Mouse (Mus musculus): ENCODE results near the gene Pakap.

Pakap gene

DNA sequence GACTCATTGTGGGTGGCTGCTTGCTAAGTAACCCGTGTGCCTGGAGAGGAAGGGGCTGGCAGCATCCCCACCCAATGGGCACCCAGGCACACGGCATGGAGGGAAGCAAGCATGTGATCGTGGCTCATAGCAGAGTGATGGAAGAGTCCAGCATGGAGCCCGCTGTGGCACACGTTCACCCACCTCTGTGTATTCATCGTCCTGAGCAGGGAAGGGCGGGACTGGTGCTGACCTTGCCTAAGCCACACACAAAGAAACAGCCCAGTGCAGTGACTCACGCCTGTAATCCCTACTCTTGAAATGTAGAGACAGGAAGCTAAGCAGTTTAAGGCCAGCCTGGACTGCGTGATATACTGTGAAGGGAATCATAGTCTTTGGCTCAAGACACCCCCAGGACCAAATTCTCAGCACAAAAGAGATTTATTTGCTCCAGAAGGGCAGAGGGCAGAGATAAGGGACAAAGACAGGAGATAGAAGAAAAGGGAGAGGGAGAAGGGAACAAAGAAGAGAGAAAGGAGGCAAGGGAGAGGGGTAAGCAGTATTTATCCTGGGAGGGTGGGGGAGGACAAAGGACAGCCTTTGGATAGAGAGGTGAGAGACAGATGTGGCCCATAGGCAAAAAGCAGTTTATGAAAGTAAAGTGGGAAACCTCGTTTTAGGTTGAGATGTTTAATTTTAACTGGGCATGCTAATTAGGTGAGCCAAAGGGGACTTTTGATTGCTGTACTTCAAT lies 230.5 kb downstream of the Pakap start:
- no peak for DNase-seq (ENCODE audit: low spot score in 2 of 2)

- DNase-seq (ENCODE audit: low spot score in 2 of 2): no peak
These were observed 231.3 kb downstream of the Pakap start for GRCm38 (mm10) chr4:57799297-57799696.

- no peak for DNase-seq (ENCODE audit: low spot score in 2 of 2)
These were observed 233.3 kb downstream of the Pakap start for GRCm38 (mm10) chr4:57801239-57801638.

DNA sequence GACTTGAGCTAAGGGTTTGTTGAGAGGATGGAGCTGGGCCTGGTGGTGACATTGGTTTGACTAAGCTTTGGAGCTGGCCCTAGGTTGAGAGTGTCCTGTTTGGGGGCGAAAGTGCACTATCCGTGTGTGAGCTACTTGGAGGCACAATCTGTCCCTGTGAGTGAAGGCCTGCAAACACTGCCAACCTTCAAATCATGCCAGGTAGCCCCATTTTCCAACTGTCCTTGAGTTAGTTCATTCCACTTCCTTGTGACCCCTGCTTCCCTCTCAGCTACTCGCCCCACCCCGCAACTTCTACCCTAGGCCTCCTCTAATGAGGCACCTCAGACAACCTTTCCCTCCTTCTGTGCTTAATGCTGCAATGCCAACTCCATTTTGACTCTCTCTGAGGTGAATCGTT lies 234.0 kb downstream of the Pakap start:
- DNase-seq (ENCODE audit: low spot score in 2 of 2): no peak

DNA sequence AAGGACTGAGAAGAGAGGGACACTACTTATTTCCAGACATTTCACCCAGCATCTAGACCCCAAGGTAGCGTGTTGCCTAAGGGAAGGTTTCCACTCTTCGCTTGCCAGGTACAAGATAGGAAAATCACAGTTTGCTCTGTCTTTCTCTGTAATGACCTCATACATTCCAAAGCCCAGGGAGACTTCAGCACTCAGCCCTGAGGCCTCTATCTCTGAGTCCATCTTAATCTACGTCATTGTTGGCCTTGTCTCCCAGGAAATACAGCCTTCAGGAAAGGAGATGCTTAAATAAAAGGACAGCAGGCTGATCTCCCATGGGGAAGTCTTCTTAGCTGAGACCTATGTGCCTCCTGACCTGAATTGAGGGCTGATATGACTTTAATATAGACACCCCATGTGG lies 234.4 kb downstream of the Pakap start:
- no peak for DNase-seq (ENCODE audit: low spot score in 2 of 2)

- no peak for DNase-seq (ENCODE audit: low spot score in 2 of 2)
These were observed 236.9 kb downstream of the Pakap start for GRCm38 (mm10) chr4:57804902-57805301.

- no peak for DNase-seq (ENCODE audit: low spot score in 2 of 2)
These were observed 241.5 kb downstream of the Pakap start for GRCm38 (mm10) chr4:57809449-57809848.

- DNase-seq (ENCODE audit: low spot score in 2 of 2): no peak
These were observed 244.1 kb downstream of the Pakap start for GRCm38 (mm10) chr4:57812075-57812474.

DNA sequence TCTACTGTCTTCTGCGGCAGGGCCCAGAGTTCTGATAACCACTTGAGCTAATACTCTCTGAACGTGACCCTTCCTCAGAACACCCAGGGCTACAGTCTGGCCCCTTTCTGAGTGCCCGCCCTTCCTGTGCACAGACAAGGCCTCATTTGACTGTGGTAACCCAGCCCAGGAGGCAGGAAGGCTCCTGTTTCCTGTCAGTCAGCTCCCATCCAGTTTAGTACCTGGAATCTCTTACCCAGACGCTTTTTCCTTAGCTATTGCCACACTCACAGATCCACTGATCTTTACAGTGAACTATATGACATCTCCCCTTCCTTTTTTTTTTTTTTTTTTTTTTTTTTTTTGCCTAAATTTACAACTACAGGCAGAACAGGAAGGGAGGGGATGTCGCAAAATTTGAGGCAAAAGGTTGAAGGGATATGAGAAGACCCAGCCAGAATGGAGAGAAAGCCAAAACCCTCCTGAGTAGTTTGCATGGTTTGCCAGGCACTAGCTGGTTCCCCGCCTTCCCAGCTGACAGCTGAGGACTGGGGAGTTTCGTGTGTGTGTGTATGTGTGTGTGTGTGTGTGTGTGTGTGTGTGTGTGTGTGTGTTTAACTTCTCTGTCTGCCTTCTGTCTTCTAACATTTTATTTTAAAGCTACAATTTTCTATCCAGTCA lies 245.1 kb downstream of the Pakap start:
- DNase-seq (ENCODE audit: low spot score in 2 of 2): no peak

DNA sequence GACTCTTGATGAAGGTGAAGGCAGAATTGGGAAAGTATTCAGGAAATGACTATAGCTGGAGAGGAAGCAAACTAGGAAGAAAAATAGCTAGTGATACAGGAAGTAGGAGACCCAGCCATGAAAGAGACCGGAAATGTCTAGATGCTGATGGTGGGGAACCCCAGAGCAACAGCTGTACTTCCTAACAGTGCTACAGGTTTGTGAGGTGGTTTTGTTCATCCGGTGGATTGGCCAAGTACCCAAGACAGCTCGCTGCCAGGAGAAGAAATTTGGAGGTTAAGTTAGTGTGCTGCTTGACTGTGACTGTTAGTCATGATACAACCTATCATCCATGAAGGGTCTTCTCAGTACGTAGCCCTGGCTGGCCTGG lies 245.6 kb downstream of the Pakap start:
- no peak for DNase-seq (ENCODE audit: low spot score in 2 of 2)

DNA sequence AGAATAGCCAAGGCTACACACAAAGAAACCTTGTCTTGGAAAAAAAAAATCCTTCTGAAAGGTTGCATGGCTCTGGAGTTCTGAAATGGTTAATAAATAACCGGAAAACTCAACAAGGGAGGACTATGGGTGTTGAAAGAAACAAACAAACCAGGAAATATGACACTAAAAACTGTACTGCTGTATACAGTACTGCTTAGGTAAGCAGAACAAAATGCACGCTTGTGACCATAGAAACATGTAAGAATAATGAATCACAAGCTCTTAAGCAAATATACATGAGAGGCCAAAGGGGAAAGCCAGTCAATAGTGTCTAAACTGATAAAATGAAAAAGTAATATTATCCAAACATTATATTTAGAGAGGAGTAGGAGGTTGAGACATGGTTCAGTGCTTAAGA lies 247.4 kb downstream of the Pakap start:
- no peak for DNase-seq (ENCODE audit: low spot score in 2 of 2)

DNA sequence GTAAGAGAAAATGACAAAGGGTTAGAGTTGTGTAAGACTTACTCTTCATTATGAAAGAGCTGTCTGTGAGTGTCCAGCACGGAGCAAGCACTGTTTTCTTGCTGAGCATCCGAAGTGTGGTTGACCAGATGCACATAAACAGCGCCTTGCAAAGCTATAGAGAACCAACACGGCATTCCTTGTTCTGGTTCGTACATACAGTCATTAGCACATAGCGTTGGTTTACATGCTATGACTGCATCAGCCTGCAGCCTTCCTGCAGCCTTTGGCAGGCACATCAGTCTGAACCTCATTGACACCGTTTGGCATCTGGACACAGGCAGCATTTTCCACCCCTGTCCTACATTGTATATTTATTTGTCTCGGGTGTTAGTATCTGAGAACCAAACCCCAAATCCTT lies 248.2 kb downstream of the Pakap start:
- DNase-seq (ENCODE audit: low spot score in 2 of 2): no peak

GRCm38 (mm10) chr4:57820839-57821374 lies 252.9 kb downstream of the Pakap start:
- DNase-seq (ENCODE audit: low spot score in 2 of 2): no peak

GRCm38 (mm10) chr4:57821556-57822356 lies 253.8 kb downstream of the Pakap start:
- peak; percentile 20 to 25 for DNase-seq (ENCODE audit: low spot score in 2 of 2)

DNA sequence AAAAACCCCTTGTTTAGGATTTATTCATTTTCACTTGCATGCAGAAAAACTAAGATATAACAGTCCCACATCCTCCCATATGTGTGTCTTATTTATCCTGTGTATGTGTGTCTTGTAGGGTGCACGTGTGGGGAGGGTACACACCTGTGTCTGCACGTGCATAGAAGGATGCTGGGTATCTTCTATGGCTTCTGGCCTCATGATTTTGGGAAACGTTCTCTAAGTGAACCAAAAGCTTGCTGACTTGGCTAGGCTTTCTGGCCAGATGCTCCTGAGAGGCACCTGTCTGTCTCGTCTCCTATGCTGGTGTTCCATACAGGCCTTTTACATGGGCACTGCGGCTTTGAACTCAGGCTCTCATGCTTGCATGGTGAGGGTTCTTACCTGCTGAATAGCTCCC lies 254.7 kb downstream of the Pakap start:
- DNase-seq (ENCODE audit: low spot score in 2 of 2): no peak

DNA sequence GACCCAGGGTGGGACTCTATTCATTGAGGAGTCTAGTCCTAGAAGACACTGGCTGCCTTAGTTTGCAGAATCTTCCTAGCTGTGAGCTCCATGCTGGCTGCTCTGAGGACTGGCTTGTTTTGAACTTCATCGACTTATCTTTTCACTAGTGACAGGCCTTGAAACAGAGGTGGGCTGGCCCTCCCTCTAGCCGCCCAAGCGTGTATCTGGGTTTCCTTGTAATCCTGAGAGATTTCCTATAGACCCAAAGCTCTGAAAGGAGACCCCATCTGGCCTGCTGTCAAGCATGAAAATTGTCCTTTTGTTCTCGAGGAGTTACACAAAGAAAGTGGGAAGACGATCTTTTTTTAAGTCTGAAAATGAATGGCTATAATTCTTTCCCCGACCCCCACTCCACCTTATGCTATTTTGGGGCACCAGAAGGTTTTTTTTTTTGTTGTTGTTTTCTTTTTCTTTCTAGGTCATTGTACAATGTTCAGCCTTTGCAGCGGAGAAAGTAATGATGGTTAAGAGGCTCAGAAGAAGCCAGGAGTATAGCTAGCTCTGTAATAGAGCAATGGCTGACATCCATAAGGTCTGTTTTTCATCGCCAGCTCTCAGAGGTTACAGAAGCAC lies 256.8 kb downstream of the Pakap start:
- DNase-seq (ENCODE audit: low spot score in 2 of 2): no peak

- DNase-seq (ENCODE audit: low spot score in 2 of 2): no peak
These were observed 258.3 kb downstream of the Pakap start for GRCm38 (mm10) chr4:57826272-57826671.

- no peak for DNase-seq (ENCODE audit: low spot score in 2 of 2)
These were observed 261.2 kb downstream of the Pakap start for GRCm38 (mm10) chr4:57829131-57829530.

- DNase-seq (ENCODE audit: low spot score in 2 of 2): no peak
These were observed 261.8 kb downstream of the Pakap start for GRCm38 (mm10) chr4:57829740-57830139.

DNA sequence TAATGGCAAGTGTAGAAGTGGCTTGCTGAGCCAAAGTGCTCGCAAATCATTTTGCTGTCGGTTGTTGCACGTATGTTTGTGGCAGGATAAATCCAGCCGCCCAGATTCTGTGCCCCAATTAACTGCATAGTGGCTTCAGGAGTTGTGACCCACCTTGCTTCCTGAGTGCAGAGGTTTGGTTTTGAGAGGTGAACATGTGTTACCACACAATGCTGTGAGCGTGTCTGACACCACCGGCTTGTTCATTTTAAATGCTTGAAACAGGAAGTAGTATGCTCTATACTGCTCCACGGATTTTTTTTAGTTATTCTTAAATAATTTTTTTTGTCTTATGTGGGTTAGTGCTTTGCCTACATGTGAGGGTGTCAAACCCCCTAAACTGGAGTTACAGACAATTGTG lies 264.3 kb downstream of the Pakap start:
- no peak for DNase-seq (ENCODE audit: low spot score in 2 of 2)

- DNase-seq (ENCODE audit: low spot score in 2 of 2): no peak
These were observed 265.1 kb downstream of the Pakap start for GRCm38 (mm10) chr4:57833060-57833459.

- no peak for DNase-seq (ENCODE audit: low spot score in 2 of 2)
These were observed 266.2 kb downstream of the Pakap start for GRCm38 (mm10) chr4:57834141-57834540.
